Mouse (Mus musculus): ENCODE measurements around the gene Csn1s2b. TPM values are rescaled to one million over a fixed set of nuclear protein-coding genes. Genes with fewer than 3 reads are reported as not detected.
"Not testable (repeated sequence)": the region's sequence is repeated elsewhere in the genome, so short reads cannot be mapped to it uniquely, and the experiment has no call there.

The Csn1s2b gene
- not detected in 2 replicates for polyA plus RNA-seq (2015; fragmentation: Nextera tagmentation; extraction: Ambion mirVana)

- Histone ChIP-seq H3K36me3 (ENCODE audit: control insufficient read depth, insufficient read depth, low read length) (no peaks in the 10 kb centered on the region), H3K27ac (ENCODE audit: low read length) (no peak within 1 kb of the TSS), H3K9ac (ENCODE audit: low read length) (no peak within 1 kb of the TSS), H3K4me3 (ENCODE audit: low read length) (no peak within 1 kb of the TSS), H3K9me3 (ENCODE audit: control insufficient read depth, low read length) (no peaks in the 10 kb centered on the region), H3K27me3 (ENCODE audit: control insufficient read depth, insufficient read depth, low read depth, low read length) (no peaks in the 10 kb centered on the region), H3K4me1 (replicated peaks; ENCODE audit: control insufficient read depth, insufficient read depth, low read length) (no peaks in the 10 kb centered on the region), H3K4me2 (ENCODE audit: low read depth, low read length) (no peak within 1 kb of the TSS)
- WGBS: 53% methylated on average over 2 of the region's 2 CpGs
- ATAC-seq (ENCODE audit: low read depth): no peak
Measured at GRCm38 (mm10) chr5:87807782-87808181, at the start of gene Csn1s2b. Gene Csn1s2b (plus strand): TSS chr5:87808082.

GRCm38 (mm10) chr5:87764546-87764945, 43.3 kb upstream of the Csn1s2b start:
- H3K9ac ChIP-seq (ENCODE audit: low read length): no peak overlapping the region
- no peak overlapping the region for H3K27ac ChIP-seq (ENCODE audit: low read length)
- ATAC-seq (ENCODE audit: low read depth): no peak
- no peaks in the 10 kb centered on the region for H3K9me3 ChIP-seq (ENCODE audit: control insufficient read depth, low read length)
- H3K4me3 ChIP-seq (ENCODE audit: low read length): no peak overlapping the region
- no peak overlapping the region for H3K4me2 ChIP-seq (ENCODE audit: low read depth, low read length)
- H3K27me3 ChIP-seq (ENCODE audit: control insufficient read depth, insufficient read depth, low read depth, low read length): no peaks in the 10 kb centered on the region
- no peaks in the 10 kb centered on the region for H3K4me1 ChIP-seq (replicated peaks; ENCODE audit: control insufficient read depth, insufficient read depth, low read length)
- no peaks in the 10 kb centered on the region for H3K36me3 ChIP-seq (ENCODE audit: control insufficient read depth, insufficient read depth, low read length)
- 72% methylated on average over 3 of the region's 3 CpGs for WGBS

DNA sequence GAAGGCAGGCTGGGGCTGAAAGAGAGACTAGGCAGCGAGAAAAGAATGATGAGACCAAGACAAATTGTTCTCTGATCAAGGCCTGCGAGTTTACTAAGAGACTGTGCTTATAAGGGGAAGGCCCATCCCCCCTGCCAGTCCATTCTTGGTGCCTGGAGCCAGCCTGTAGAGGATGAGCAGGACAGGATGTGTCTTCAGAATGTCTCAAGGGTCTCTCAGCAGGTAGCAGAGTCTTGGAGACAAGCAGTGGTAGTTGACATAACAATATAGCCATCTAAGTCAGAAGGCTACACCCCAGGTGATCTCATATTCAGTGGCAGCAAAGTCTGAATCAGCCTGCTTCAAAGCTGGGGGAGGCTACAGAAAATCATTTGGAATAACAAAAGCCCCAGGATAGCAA, 35.7 kb upstream of the Csn1s2b start:
- not testable (repeated sequence) for ATAC-seq (ENCODE audit: low read depth); H3K36me3 ChIP-seq (ENCODE audit: control insufficient read depth, insufficient read depth, low read length)
- 30% methylated on average over 2 of the region's 2 CpGs for WGBS

DNA sequence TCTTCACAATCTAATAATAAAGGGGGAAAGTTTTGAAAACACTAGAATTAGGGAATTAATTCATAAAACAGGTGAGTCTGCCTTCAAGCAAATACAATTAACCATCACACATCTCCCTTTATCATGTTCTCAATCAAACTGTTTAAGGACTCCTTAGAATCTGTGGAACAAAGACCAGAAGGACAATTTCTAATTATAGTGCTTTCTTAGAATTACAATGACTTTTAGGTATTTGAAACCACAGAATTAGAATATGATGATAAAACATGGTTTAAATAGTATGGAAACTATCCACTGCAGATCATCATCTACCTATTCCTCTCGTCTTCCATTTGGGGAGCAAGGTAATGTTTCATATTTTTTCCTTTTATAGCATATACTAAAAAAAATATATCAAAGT, 33.6 kb upstream of the Csn1s2b start, which contains the start of gene Csn1s2a:
Gene Csn1s2a (plus strand): TSS at position 301 of the 400 bp plus-strand sequence.
- H3K4me1 ChIP-seq (replicated peaks; ENCODE audit: control insufficient read depth, insufficient read depth, low read length): no peaks in the 10 kb centered on the region
- H3K27me3 ChIP-seq (ENCODE audit: control insufficient read depth, insufficient read depth, low read depth, low read length): no peaks in the 10 kb centered on the region
- ATAC-seq (ENCODE audit: low read depth): no peak
- H3K36me3 ChIP-seq (ENCODE audit: control insufficient read depth, insufficient read depth, low read length): no peaks in the 10 kb centered on the region
- no peak within 1 kb of the TSS for H3K4me3 ChIP-seq (ENCODE audit: low read length)
- H3K4me2 ChIP-seq (ENCODE audit: low read depth, low read length): no peak within 1 kb of the TSS
- WGBS: 76% methylated on average over 1 of the region's 1 CpGs
- H3K9ac ChIP-seq (ENCODE audit: low read length): no peak within 1 kb of the TSS
- no peak within 1 kb of the TSS for H3K27ac ChIP-seq (ENCODE audit: low read length)
- H3K9me3 ChIP-seq (ENCODE audit: control insufficient read depth, low read length): no peaks in the 10 kb centered on the region

More for the DNA sequence above, 35.7 kb upstream of the Csn1s2b start:
- H3K4me3 ChIP-seq (ENCODE audit: low read length); H3K9ac ChIP-seq (ENCODE audit: low read length); H3K9me3 ChIP-seq (ENCODE audit: control insufficient read depth, low read length); H3K4me1 ChIP-seq (replicated peaks; ENCODE audit: control insufficient read depth, insufficient read depth, low read length); H3K27me3 ChIP-seq (ENCODE audit: control insufficient read depth, insufficient read depth, low read depth, low read length); H3K27ac ChIP-seq (ENCODE audit: low read length); H3K4me2 ChIP-seq (ENCODE audit: low read depth, low read length): not testable (repeated sequence)

DNA sequence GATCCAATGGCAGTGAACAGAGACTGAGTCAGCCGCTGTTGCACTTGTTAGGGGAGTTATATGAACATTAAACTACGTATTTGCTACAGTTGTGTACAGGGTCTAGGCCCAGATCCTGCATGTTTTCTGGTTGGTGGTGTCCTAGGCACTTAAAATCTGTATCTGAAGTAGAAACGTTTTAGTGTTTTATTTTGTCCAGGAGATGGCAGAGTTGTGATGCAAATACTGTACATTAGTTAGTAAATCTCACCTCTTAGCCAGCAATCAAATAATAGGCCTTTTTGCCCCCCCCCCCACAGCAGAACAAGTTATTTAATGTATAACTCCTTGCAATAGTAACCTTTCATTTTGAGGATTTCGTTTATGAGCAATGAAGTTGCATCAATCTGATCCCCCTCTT, 25.2 kb upstream of the Csn1s2b start:
- H3K4me1 ChIP-seq (replicated peaks; ENCODE audit: control insufficient read depth, insufficient read depth, low read length): no peaks in the 10 kb centered on the region

GRCm38 (mm10) chr5:87809253-87809652, 1.4 kb downstream of the Csn1s2b start:
- WGBS: 52% methylated on average over 2 of the region's 2 CpGs
- H3K4me3 ChIP-seq (ENCODE audit: low read length): no peak overlapping the region
- no peak overlapping the region for H3K4me2 ChIP-seq (ENCODE audit: low read depth, low read length)
- H3K36me3 ChIP-seq (ENCODE audit: control insufficient read depth, insufficient read depth, low read length): no peaks in the 10 kb centered on the region
- no peak overlapping the region for H3K9ac ChIP-seq (ENCODE audit: low read length)
- H3K27me3 ChIP-seq (ENCODE audit: control insufficient read depth, insufficient read depth, low read depth, low read length): no peaks in the 10 kb centered on the region
- no peak overlapping the region for H3K27ac ChIP-seq (ENCODE audit: low read length)
- H3K9me3 ChIP-seq (ENCODE audit: control insufficient read depth, low read length): no peaks in the 10 kb centered on the region
- ATAC-seq (ENCODE audit: low read depth): no peak
- H3K4me1 ChIP-seq (replicated peaks; ENCODE audit: control insufficient read depth, insufficient read depth, low read length): no peaks in the 10 kb centered on the region

More for the DNA sequence above, 25.2 kb upstream of the Csn1s2b start:
- no peak overlapping the region for H3K4me2 ChIP-seq (ENCODE audit: low read depth, low read length)
- no peak for ATAC-seq (ENCODE audit: low read depth)
- no peaks in the 10 kb centered on the region for H3K9me3 ChIP-seq (ENCODE audit: control insufficient read depth, low read length)
- H3K27me3 ChIP-seq (ENCODE audit: control insufficient read depth, insufficient read depth, low read depth, low read length): no peaks in the 10 kb centered on the region
- 45% methylated on average over 4 of the region's 4 CpGs for WGBS
- no peak overlapping the region for H3K27ac ChIP-seq (ENCODE audit: low read length)
- no peaks in the 10 kb centered on the region for H3K36me3 ChIP-seq (ENCODE audit: control insufficient read depth, insufficient read depth, low read length)
- no peak overlapping the region for H3K9ac ChIP-seq (ENCODE audit: low read length)
- no peak overlapping the region for H3K4me3 ChIP-seq (ENCODE audit: low read length)

- 53% methylated on average over 1 of the region's 1 CpGs for WGBS
- no peak for ATAC-seq (ENCODE audit: low read depth)
- no peak within 1 kb of the TSS for H3K4me2 ChIP-seq (ENCODE audit: low read depth, low read length)
- no peak within 1 kb of the TSS for H3K9ac ChIP-seq (ENCODE audit: low read length)
- no peak within 1 kb of the TSS for H3K27ac ChIP-seq (ENCODE audit: low read length)
- H3K4me3 ChIP-seq (ENCODE audit: low read length): no peak within 1 kb of the TSS
- no peaks in the 10 kb centered on the region for H3K27me3 ChIP-seq (ENCODE audit: control insufficient read depth, insufficient read depth, low read depth, low read length)
- no peaks in the 10 kb centered on the region for H3K9me3 ChIP-seq (ENCODE audit: control insufficient read depth, low read length)
- no peaks in the 10 kb centered on the region for H3K36me3 ChIP-seq (ENCODE audit: control insufficient read depth, insufficient read depth, low read length)
- no peaks in the 10 kb centered on the region for H3K4me1 ChIP-seq (replicated peaks; ENCODE audit: control insufficient read depth, insufficient read depth, low read length)
Measured at GRCm38 (mm10) chr5:87825386-87825785, 17.5 kb downstream of the Csn1s2b start, which contains the start of gene Prr27. Gene Prr27 (plus strand): TSS chr5:87825686.

DNA sequence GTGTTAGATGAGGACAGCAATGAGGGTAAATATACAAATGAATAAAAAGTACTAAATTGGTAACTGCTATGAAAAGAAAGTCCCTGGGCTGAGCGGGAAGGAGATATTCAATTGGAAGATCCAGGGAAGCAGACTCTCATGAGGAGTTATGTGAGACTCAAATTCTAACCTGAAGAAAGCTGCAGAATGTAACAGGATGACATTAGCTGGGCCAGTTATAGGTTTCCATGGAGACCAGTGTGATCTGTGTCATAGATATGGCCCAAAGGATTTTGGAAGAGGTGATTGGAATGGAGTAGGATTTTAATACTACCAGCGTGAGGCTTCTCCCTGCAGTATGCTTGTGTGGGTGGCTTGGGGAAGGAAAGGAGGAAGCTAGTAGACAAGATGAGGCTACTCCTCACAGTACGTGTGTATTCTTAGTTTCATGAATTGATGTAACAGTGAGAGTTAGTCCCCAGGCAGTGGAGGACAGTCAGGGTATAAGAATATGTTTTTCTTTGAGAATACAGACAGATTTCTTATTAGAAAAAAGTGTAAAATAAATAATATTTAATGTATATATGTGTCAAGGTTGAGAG, 47.3 kb downstream of the Csn1s2b start:
- no peak for ATAC-seq (ENCODE audit: low read depth)
- H3K9ac ChIP-seq (ENCODE audit: low read length): no peak overlapping the region
- H3K27ac ChIP-seq (ENCODE audit: low read length): no peak overlapping the region
- no peaks in the 10 kb centered on the region for H3K4me1 ChIP-seq (replicated peaks; ENCODE audit: control insufficient read depth, insufficient read depth, low read length)
- 74% methylated on average over 3 of the region's 3 CpGs for WGBS
- no peaks in the 10 kb centered on the region for H3K36me3 ChIP-seq (ENCODE audit: control insufficient read depth, insufficient read depth, low read length)
- no peaks in the 10 kb centered on the region for H3K27me3 ChIP-seq (ENCODE audit: control insufficient read depth, insufficient read depth, low read depth, low read length)
- peaks cover 2% of the 10 kb centered on the region; the same call in 1 of the 2 replicates for H3K9me3 ChIP-seq (ENCODE audit: control insufficient read depth, low read length)
- H3K4me3 ChIP-seq (ENCODE audit: low read length): no peak overlapping the region
- no peak overlapping the region for H3K4me2 ChIP-seq (ENCODE audit: low read depth, low read length)

- 66% methylated on average over 2 of the region's 2 CpGs for WGBS
- Histone ChIP-seq H3K36me3 (ENCODE audit: control insufficient read depth, insufficient read depth, low read length) (no peaks in the 10 kb centered on the region), H3K9me3 (ENCODE audit: control insufficient read depth, low read length) (no peaks in the 10 kb centered on the region), H3K27ac (ENCODE audit: low read length) (no peak overlapping the region), H3K9ac (ENCODE audit: low read length) (no peak overlapping the region), H3K4me2 (ENCODE audit: low read depth, low read length) (no peak overlapping the region), H3K4me1 (replicated peaks; ENCODE audit: control insufficient read depth, insufficient read depth, low read length) (no peaks in the 10 kb centered on the region), H3K27me3 (ENCODE audit: control insufficient read depth, insufficient read depth, low read depth, low read length) (no peaks in the 10 kb centered on the region), H3K4me3 (ENCODE audit: low read length) (no peak overlapping the region)
- ATAC-seq (ENCODE audit: low read depth): no peak
Measured at GRCm38 (mm10) chr5:87870084-87870483, 62.2 kb downstream of the Csn1s2b start.
